Mouse (Mus musculus): ENCODE measurements around the gene Trank1.

Gene Trank1

GRCm38 (mm10) chr9:111302196-111302831 lies 9.2 kb upstream of the Trank1 start:
- no peak for DNase-seq (ENCODE audit: low read depth, low spot score)

DNA sequence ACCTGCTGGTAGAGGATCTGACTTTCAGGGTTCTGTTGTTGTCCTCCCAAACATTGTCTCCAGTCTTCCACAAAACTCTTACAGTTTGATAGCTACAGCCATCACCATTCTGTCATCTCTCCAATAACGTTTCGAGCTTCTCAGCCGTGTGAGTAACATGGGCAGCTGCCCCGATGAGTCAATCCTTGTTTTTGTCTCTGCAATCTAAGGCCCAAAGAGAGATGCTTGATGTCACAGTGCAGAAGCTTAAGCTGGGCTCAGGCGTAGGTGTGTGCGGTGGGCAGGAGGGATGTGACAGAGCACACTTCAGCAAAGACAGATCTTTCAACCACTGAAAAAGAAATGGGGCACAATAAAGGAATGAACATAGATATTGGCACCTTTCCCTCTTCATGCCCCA lies 7.5 kb upstream of the Trank1 start:
- DNase-seq (ENCODE audit: low read depth, low spot score) = no peak

- DNase-seq (ENCODE audit: low read depth, low spot score) = no peak
These were observed 5.4 kb upstream of the Trank1 start for GRCm38 (mm10) chr9:111306142-111306541.

DNA sequence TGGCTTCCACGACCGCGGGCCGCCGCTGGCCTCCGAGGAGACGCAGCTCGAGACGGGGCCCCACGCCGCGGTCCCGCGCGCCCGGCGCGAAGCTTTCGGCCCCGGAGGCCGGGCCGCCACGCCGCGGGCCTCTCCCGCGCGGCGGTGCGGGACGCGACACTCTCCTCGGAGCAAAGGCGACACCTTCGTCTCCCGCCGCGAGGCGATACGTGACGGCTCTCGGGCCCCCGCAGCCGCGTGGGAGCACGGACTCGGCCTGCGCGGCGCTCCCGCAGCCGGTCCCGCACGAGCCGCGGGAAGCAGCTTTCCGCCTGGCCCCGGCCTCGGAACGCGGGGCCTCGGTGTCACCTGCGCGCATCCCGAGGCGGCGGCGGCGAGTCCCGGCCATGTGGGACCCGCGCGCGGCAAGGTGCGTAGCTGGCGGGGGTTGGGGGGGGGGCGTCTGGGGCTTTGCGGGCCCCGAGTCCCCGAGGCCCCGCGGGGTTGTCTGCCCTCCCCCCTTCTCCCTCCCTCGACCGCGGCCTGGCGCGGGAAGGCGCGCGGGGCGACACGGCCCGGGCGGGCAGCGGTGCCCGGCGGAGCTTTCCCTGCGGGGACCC lies 403 bp downstream of the Trank1 start:
- DNase-seq (ENCODE audit: low read depth, low spot score) = no peak

DNA sequence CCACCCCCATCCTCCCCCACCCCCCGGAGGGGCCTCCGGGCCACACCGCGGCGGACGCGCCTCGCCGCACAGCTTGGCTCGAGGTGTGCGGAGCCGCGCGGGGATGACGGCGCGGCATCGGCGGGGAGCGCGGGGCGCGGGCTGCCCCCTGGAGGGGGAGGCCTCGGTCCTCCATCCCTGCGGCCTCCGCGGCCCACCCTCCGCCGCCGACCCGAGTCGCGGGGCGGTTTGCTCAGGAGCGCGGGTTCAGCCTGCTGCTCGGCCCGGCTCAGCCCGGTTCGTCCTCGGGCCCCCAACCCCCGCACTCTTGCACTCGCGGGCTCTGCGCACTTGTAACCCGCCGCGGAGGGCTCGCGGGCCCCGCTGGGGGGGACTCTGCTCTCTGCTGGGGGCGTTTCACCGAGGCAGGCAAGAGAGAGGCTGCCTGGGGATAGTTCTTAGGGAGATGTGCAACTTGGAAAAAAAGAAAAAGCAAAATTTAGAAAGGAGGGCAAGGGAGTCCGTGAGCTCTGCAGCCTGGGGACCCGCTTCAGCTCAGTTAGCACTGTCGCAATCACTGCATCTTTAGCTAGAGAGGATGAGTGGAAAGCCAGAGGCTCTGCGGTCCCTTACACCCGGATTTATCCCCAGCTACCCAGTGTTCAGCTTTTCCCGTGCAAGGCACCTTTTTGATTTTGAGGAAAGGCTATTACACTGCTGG lies 1.1 kb downstream of the Trank1 start:
- no peak for DNase-seq (ENCODE audit: low read depth, low spot score)

GRCm38 (mm10) chr9:111313299-111313698 lies 1.8 kb downstream of the Trank1 start:
- no peak for DNase-seq (ENCODE audit: low read depth, low spot score)

DNA sequence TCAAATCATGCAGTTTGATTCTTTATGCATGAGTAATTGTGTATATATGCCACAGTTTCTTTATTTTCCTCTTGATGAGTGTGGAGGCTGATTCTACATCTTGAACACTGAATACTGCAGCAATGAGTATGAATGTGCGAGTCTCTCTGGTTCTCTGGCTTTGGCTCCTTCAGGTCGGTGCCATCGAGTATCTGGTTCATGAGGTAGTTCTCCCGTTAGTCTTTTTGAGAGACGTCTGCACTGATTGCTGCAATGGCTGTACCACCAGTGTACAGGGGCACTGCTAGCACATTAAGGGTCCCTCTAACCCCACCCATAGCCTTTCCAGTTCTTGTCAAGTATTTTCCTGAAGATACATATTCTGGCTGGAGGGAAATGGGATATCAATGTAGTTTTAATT lies 2.3 kb downstream of the Trank1 start:
- no peak for DNase-seq (ENCODE audit: low read depth, low spot score)

DNA sequence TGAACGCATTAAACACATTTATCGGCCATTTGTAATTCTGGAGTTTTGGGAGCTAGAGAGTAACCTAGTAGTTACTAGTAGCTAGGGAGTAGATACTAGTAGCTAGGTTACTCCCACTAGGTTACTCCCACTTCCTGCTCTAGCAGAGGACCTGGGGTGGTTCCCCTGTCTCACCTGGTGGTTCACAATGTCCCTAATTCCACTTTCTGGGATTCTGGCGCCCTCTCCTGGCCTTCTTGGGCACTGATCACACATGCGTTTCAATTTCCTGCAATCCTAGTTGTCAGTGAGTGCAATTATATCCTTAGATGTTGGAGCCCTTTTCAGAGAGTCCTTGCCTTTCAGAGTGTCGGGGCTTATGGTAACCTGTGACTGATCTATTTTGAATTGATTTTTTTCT lies 2.7 kb downstream of the Trank1 start:
- no peak for DNase-seq (ENCODE audit: low read depth, low spot score)

- no peak for DNase-seq (ENCODE audit: low read depth, low spot score)
These were observed 9.4 kb downstream of the Trank1 start for GRCm38 (mm10) chr9:111320912-111321311.

GRCm38 (mm10) chr9:111324881-111325280 lies 13.3 kb downstream of the Trank1 start:
- no peak for DNase-seq (ENCODE audit: low read depth, low spot score)

- DNase-seq (ENCODE audit: low read depth, low spot score) = no peak
These were observed 18.3 kb downstream of the Trank1 start for GRCm38 (mm10) chr9:111329881-111330280.

- DNase-seq (ENCODE audit: low read depth, low spot score) = no peak
These were observed 22.3 kb downstream of the Trank1 start for GRCm38 (mm10) chr9:111333790-111334189.

DNA sequence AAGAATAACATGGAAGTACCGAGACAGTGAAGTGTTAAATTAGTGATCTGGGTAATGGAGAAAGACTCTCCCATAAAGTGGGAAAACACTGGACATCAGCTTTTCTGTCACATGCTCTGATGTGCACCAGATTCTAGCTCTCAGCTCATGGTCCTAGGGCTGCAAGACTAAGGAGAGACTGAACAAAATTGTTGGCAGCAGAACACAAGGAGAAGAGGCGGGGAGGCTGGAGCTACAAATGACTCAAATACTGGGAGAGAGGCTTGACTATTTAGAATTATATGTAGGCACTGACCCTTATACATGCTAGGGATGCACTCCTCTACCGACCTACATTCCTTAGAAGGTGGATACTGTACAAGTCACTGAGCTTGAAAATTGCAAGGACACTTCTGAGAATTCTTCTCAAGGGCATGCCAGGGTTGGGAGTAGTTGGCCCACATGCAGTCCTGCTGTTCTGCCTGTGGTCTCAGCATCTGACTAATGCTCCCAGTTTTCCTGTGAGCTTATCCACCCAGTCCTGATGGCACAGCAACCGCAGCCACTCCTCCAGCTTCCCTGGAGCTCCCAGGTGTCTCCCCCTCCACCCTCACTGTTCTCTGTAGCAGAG lies 23.1 kb downstream of the Trank1 start:
- DNase-seq (ENCODE audit: low read depth, low spot score) = no peak

GRCm38 (mm10) chr9:111351233-111351632 lies 39.7 kb downstream of the Trank1 start:
- no peak for DNase-seq (ENCODE audit: low read depth, low spot score)

DNA sequence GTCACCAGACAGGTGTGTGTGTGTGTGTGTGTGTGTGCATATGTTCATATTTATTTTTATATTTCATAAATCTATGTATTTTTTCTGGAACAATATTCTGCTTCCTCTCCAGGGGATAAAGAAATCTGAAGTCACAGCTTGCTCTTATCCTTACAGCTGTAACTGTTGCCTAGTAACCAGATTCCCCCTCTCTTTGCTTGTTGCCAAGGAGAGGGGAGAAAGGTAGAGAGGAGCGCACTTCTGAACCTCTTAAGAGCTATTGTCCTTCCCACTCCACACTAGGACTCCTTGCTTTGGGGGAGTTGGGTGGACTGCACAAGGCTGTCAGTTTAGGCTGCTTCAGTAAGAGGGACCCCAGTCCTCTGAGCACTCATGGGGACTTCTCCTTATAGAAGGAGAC lies 40.1 kb downstream of the Trank1 start:
- DNase-seq (ENCODE audit: low read depth, low spot score) = no peak

- no peak for DNase-seq (ENCODE audit: low read depth, low spot score)
These were observed 41.1 kb downstream of the Trank1 start for GRCm38 (mm10) chr9:111352646-111353045.

DNA sequence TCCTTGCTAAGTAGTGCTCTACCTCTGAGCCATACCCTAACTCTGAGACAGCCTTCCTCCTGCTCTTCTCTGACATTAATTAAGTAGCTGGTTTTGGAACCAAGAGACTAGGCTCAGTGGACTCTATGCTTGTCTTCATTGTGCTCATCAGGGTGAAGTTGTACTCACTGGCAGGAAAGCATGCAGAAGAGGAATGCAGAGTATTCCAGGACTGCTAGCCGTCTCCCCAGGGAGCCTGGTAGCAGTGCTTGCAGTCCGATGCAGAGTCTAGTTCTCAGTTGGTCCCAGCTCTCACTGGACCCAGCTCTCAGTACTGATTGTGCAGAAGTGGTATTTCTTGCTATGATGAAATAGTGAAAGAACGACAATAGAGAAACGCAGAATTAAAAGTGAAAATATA lies 43.5 kb downstream of the Trank1 start:
- DNase-seq (ENCODE audit: low read depth, low spot score) = no peak

GRCm38 (mm10) chr9:111356386-111356785 lies 44.8 kb downstream of the Trank1 start:
- no peak for DNase-seq (ENCODE audit: low read depth, low spot score)

GRCm38 (mm10) chr9:111363656-111364055 lies 52.1 kb downstream of the Trank1 start:
- no peak for DNase-seq (ENCODE audit: low read depth, low spot score)

DNA sequence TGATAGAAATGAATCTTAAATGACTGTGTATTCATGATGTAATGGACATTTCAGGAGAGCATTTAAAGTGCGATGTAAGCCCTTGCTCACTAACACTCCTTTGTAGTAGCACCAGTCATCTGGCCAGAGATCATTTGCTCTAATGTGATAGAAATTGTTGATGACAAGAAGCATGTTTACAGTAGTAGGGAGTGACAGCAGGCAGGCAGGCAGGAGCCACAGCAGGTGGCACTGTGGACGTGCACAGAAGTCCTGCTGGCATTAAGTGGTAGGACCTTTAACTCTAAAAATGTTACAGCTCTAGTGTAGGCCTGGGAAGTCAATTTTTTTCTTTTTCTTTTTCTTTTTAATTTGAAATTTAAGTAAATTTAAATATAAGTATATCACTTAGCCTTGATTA lies 56.2 kb downstream of the Trank1 start:
- DNase-seq (ENCODE audit: low read depth, low spot score) = no peak

GRCm38 (mm10) chr9:111372079-111372478 lies 60.5 kb downstream of the Trank1 start:
- DNase-seq (ENCODE audit: low read depth, low spot score) = no peak

DNA sequence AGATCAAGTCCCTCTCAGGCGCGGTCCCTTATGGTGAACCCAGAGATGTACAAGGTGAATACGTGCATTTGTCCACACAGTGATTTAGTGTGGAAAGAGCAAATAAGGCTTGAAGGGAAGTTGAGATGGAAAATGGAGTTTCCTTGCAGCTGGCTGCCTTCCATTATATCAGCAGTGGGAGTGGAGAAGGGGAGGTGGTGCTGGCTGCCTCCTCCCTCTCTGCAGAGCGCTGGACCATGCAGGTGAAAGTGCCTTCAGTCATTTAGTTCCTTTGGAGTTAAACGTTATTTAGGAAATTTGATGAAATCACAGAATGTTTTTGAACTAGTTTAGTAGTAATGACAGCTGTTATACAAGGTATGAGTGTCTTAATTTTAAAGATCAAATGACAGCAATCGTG lies 66.3 kb downstream of the Trank1 start:
- DNase-seq (ENCODE audit: low read depth, low spot score) = no peak

All from WW6 (cell line).